Mouse (Mus musculus): Measurements from ENCODE around the gene Egr2.

Egr2 gene

GRCm38 (mm10) chr10:67535256-67535655, at the start of gene Egr2:
Gene Egr2 (plus strand): TSS chr10:67535475.
- no peak for DNase-seq (ENCODE audit: low read depth)

- DNase-seq (ENCODE audit: low read depth) = no peak
Observed at GRCm38 (mm10) chr10:67487496-67487895, 47.8 kb upstream of the Egr2 start.

GRCm38 (mm10) chr10:67489836-67490235, 45.4 kb upstream of the Egr2 start:
- no peak for DNase-seq (ENCODE audit: low read depth)

- no peak for DNase-seq (ENCODE audit: low read depth)
Observed at GRCm38 (mm10) chr10:67490632-67491031, 44.6 kb upstream of the Egr2 start.

- DNase-seq (ENCODE audit: low read depth) = no peak
Observed at GRCm38 (mm10) chr10:67492161-67492571, 43.1 kb upstream of the Egr2 start.

- DNase-seq (ENCODE audit: low read depth) = no peak
Observed at GRCm38 (mm10) chr10:67493556-67493955, 41.7 kb upstream of the Egr2 start.

- DNase-seq (ENCODE audit: low read depth) = no peak
Observed at GRCm38 (mm10) chr10:67497144-67497892, 38.0 kb upstream of the Egr2 start.

GRCm38 (mm10) chr10:67497951-67498350, 37.3 kb upstream of the Egr2 start:
- DNase-seq (ENCODE audit: low read depth) = no peak

GRCm38 (mm10) chr10:67503320-67503995, 31.8 kb upstream of the Egr2 start:
- peak; percentile 25 for DNase-seq (ENCODE audit: low read depth)

GRCm38 (mm10) chr10:67504046-67504445, 31.2 kb upstream of the Egr2 start:
- no peak for DNase-seq (ENCODE audit: low read depth)

- no peak for DNase-seq (ENCODE audit: low read depth)
Observed at GRCm38 (mm10) chr10:67505248-67505647, 30.0 kb upstream of the Egr2 start.

GRCm38 (mm10) chr10:67512211-67512610, 23.1 kb upstream of the Egr2 start:
- DNase-seq (ENCODE audit: low read depth) = no peak

GRCm38 (mm10) chr10:67512871-67513270, 22.4 kb upstream of the Egr2 start:
- DNase-seq (ENCODE audit: low read depth) = no peak

GRCm38 (mm10) chr10:67518733-67519132, 16.5 kb upstream of the Egr2 start:
- no peak for DNase-seq (ENCODE audit: low read depth)

GRCm38 (mm10) chr10:67524130-67524529, 11.1 kb upstream of the Egr2 start:
- no peak for DNase-seq (ENCODE audit: low read depth)

GRCm38 (mm10) chr10:67524694-67525093, 10.6 kb upstream of the Egr2 start:
- DNase-seq (ENCODE audit: low read depth) = no peak

- no peak for DNase-seq (ENCODE audit: low read depth)
Observed at GRCm38 (mm10) chr10:67526435-67526834, 8.8 kb upstream of the Egr2 start.

GRCm38 (mm10) chr10:67529769-67530168, 5.5 kb upstream of the Egr2 start:
- DNase-seq (ENCODE audit: low read depth) = no peak

- no peak for DNase-seq (ENCODE audit: low read depth)
Observed at GRCm38 (mm10) chr10:67535972-67536371, 697 bp downstream of the Egr2 start.

- no peak for DNase-seq (ENCODE audit: low read depth)
Observed at GRCm38 (mm10) chr10:67536621-67537141, 1.4 kb downstream of the Egr2 start.

- DNase-seq (ENCODE audit: low read depth) = peak; percentile 92
Observed at GRCm38 (mm10) chr10:67537151-67537994, 2.1 kb downstream of the Egr2 start.

GRCm38 (mm10) chr10:67538106-67538505, 2.8 kb downstream of the Egr2 start:
- no peak for DNase-seq (ENCODE audit: low read depth)
